9 mouse cellular contexts compared by ENCODE assay signal in the genomic region with DNA sequence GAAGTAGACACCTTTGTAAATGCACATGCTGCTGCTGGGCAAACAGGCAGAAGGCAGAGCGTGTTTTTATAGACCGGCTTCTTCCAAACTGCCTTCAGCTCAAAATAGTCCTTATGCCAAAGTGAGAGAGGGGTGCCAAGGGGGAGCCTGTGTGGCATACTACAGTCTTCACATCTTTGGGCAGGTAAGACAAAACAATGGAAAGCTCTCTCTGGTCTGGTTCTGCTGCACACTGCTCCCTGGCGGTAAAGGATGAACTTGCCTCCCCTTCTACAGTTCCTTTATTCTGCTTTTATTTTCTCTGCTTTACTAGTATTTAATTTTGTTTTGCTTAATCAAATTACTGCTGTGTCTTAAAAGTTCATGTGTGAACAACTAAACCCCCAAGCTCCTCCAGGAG. TPM values are rescaled to one million over a fixed set of nuclear protein-coding genes. Genes with fewer than 3 reads are reported as not detected.
DNase-seq lines count a peak whose midpoint lies in the region; ATAC-seq and TF ChIP-seq lines count a peak whose summit lies in the region.
"Not testable (repeated sequence)": the region's sequence is repeated elsewhere in the genome, so short reads cannot be mapped to it uniquely, and the experiment has no call there.
"Had no signal": no experiment of that assay in that cellular context is flagged by ENCODE, and none has a peak within 500 bp of the region (broad histone marks: within the 10 kb centered on the region; RNA-seq: fewer than 3 reads in every experiment).

No protein-coding gene starts in this region.

- not testable (repeated sequence) for H3K27ac ChIP-seq in CH12.LX (ENCODE audit: insufficient read depth, low read depth); forebrain, embryonic 14.5 days (ENCODE audit: low read depth, low read length); intestine, postnatal 0 days (ENCODE audit: low read depth, low read length)

- WGBS in forebrain, embryonic 14.5 days: 45% methylated on average over 3 of the region's 3 CpGs
- WGBS in intestine, postnatal 0 days: 34% methylated on average over 3 of the region's 3 CpGs

- TF ChIP-seq EP300 in CH12.LX (IDR thresholded peaks at IDR 0.05; ENCODE audit: low read length): not testable (repeated sequence)

- not testable (repeated sequence) for H3K27me3 ChIP-seq in CH12.LX (replicated peaks); forebrain, embryonic 14.5 days (replicated peaks; ENCODE audit: control insufficient read depth, insufficient read depth, low read length); intestine, postnatal 0 days (replicated peaks; ENCODE audit: control insufficient read depth, insufficient read depth, low read length)

- in situ Hi-C loops in CH12.LX (cut with MboI; ENCODE audit: low pct_ligation_motif_present, low pct_unique_long_range_greater_than_20kb, low sequenced_read_pairs): not testable (repeated sequence)

- not testable (repeated sequence) for H3K4me1 ChIP-seq in CH12.LX (ENCODE audit: control insufficient read depth in 1 of 2, insufficient read depth in 2 of 2); forebrain, embryonic 14.5 days (ENCODE audit: control insufficient read depth, insufficient read depth, low read length); intestine, postnatal 0 days (replicated peaks; ENCODE audit: control insufficient read depth, insufficient read depth, low read length)

- TF ChIP-seq POLR2A in CH12.LX (IDR thresholded peaks at IDR 0.05; ENCODE audit: low read depth, low read length): not testable (repeated sequence)

- H3K79me2 ChIP-seq in CH12.LX (replicated peaks; ENCODE audit: control insufficient read depth, extremely low read depth, insufficient read depth, poor library complexity, severe bottlenecking): not testable (repeated sequence)

- TF ChIP-seq RAD21 in CH12.LX (IDR thresholded peaks at IDR 0.05; ENCODE audit: low read depth, low read length): peak; percentile 25

- H3K9me3 ChIP-seq in CH12.LX (replicated peaks; ENCODE audit: low read length); forebrain, embryonic 14.5 days (replicated peaks; ENCODE audit: control insufficient read depth, low read length); intestine, postnatal 0 days (ENCODE audit: control insufficient read depth): not testable (repeated sequence)

- dilution Hi-C loops in CH12.LX (cut with MboI; ENCODE audit: extremely low pct_ligation_motif_present, extremely low pct_unique_long_range_greater_than_20kb, low sequenced_read_pairs): not testable (repeated sequence)

- ATAC-seq in forebrain, embryonic 14.5 days; intestine, postnatal 0 days: not testable (repeated sequence)

- DNase-seq in CH12.LX (ENCODE audit: extremely low read depth): peak; percentile 11
- peak; percentile 35 to 45 for DNase-seq in cerebellum, adult 18-20 months
- DNase-seq in forebrain, embryonic 14.5 days (ENCODE audit: low spot score): peak; percentile 34
- DNase-seq in layer of hippocampus, postnatal 10 days (ENCODE audit: low spot score in 2 of 2): peak; percentile 49 to 62
- peak; percentile 57 for DNase-seq in lung, postnatal 10 days
- DNase-seq in right cerebral cortex, postnatal 14 days: peak; percentile 49

- not testable (repeated sequence) for H3K9ac ChIP-seq in CH12.LX (ENCODE audit: insufficient read depth, low read depth); forebrain, embryonic 14.5 days (ENCODE audit: low read length); intestine, postnatal 0 days (ENCODE audit: low read depth, low read length)

- H3K36me3 ChIP-seq in CH12.LX (replicated peaks in 1 of 2; ENCODE audit: control insufficient read depth in 1 of 2, insufficient read depth in 1 of 2, low read length in 1 of 2); forebrain, embryonic 14.5 days (ENCODE audit: control insufficient read depth, insufficient read depth, low read length); intestine, postnatal 0 days (ENCODE audit: control insufficient read depth, insufficient read depth): not testable (repeated sequence)

- H3K4me3 ChIP-seq in CH12.LX (replicated peaks in 1 of 3; ENCODE audit: low read depth in 2 of 3, low read length in 2 of 3, poor library complexity in 1 of 3); forebrain, embryonic 14.5 days (ENCODE audit: low read depth, low read length); intestine, postnatal 0 days (ENCODE audit: low read depth, low read length): not testable (repeated sequence)

- TF ChIP-seq CTCF in CH12.LX (conservative IDR thresholded peaks at IDR 0.05 in 1 of 2, IDR thresholded peaks at IDR 0.05 in 1 of 2; ENCODE audit: low read depth in 2 of 2, low read length in 2 of 2): peak in 1 of 2 experiments; percentile 51; a peak in 2 of 4 replicates
- peak; percentile 59 for TF ChIP-seq CTCF in intestine, postnatal 0 days (IDR thresholded peaks at IDR 0.05; ENCODE audit: low read depth)

- H3K4me2 ChIP-seq in CH12.LX (ENCODE audit: insufficient read depth, low read depth, poor library complexity, severe bottlenecking); forebrain, embryonic 14.5 days (ENCODE audit: low read length); intestine, postnatal 0 days (replicated peaks; ENCODE audit: low read depth): not testable (repeated sequence)

TF ChIP-seq in CH12.LX, 34 proteins besides CTCF, POLR2A, EP300 and RAD21:
- TF ChIP-seq SMC3 (IDR thresholded peaks at IDR 0.05; ENCODE audit: low read depth, low read length): peak; percentile 37

RNA-seq across cellular contexts. Expression of a gene that starts 4.3 kb away (rescaled TPM):
- total RNA-seq in CH12.LX (2012; rRNA removed) (29.8 and 34.7 TPM in 2 replicates), CH12.LX (2014; rRNA removed) (56.3 and 60.7 TPM in 2 replicates)
- polyA plus RNA-seq in CH12.LX (2012; ENCODE audit: insufficient read length, low read depth): 46.9 and 55.3 TPM in 2 replicates
- 28.3 and 35.8 TPM in 2 replicates for polyA plus RNA-seq in forebrain, embryonic 14.5 days (2014; fragmentation: Nextera tagmentation; extraction: Ambion mirVana)
- polyA plus RNA-seq in intestine, postnatal 0 days (2015; fragmentation: Nextera tagmentation; extraction: Ambion mirVana): 12.4 and 13.4 TPM in 2 replicates
- total RNA-seq in layer of hippocampus, postnatal 10 days (2021): 10 to 100 TPM; 18.9 to 22.7 TPM

RNA-seq across cellular contexts. Expression of a gene that starts 13.1 kb away (rescaled TPM):
- total RNA-seq in CH12.LX (2012; rRNA removed): 33.0 and 53.2 TPM in 2 replicates
- total RNA-seq in CH12.LX (2014; rRNA removed): 22.1 and 23.5 TPM in 2 replicates
- 15.0 and 17.0 TPM in 2 replicates for polyA plus RNA-seq in CH12.LX (2012; ENCODE audit: insufficient read length, low read depth)
- 15.0 and 15.3 TPM in 2 replicates for polyA plus RNA-seq in forebrain, embryonic 14.5 days (2014; fragmentation: Nextera tagmentation; extraction: Ambion mirVana)
- polyA plus RNA-seq in intestine, postnatal 0 days (2015; fragmentation: Nextera tagmentation; extraction: Ambion mirVana): 49.5 and 53.3 TPM in 2 replicates
- total RNA-seq in layer of hippocampus, postnatal 10 days (2021): 1 to 10 TPM; 6.2 to 6.8 TPM

RNA-seq across cellular contexts. Expression of a gene that starts 13.4 kb away (rescaled TPM):
- total RNA-seq in CH12.LX (2012; rRNA removed): 0.17 TPM in 1 of 2 replicates, not detected in the other
- total RNA-seq in CH12.LX (2014; rRNA removed): not detected in 2 replicates
- 0.10 TPM in 1 of 2 replicates, not detected in the other for polyA plus RNA-seq in CH12.LX (2012; ENCODE audit: insufficient read length, low read depth)
- 0.22 TPM in 1 of 2 replicates, not detected in the other for polyA plus RNA-seq in forebrain, embryonic 14.5 days (2014; fragmentation: Nextera tagmentation; extraction: Ambion mirVana)
- 0.08 TPM in 1 of 2 replicates, not detected in the other for polyA plus RNA-seq in intestine, postnatal 0 days (2015; fragmentation: Nextera tagmentation; extraction: Ambion mirVana)
- under 1 TPM in 1 of 2 experiments, not detected in 1; 0.39 TPM for total RNA-seq in layer of hippocampus, postnatal 10 days (2021)
- total RNA-seq: common myeloid progenitor, adult 5-6 weeks had no signal
- polyA plus RNA-seq: heart, embryonic 13.5 days had no signal
